Mouse (Mus musculus): Measurements from ENCODE around the gene Mogs.

Mogs gene

GRCm38 (mm10) chr6:83142886-83143285, 27.6 kb downstream of the Mogs start:
- intact Hi-C loops (cut with DNase I) = no loop called here

GRCm38 (mm10) chr6:83145209-83145608, 29.9 kb downstream of the Mogs start:
- intact Hi-C loops (cut with DNase I) = no loop called here

- intact Hi-C loops (cut with DNase I) = no loop called here
These were observed 30.5 kb downstream of the Mogs start for GRCm38 (mm10) chr6:83145805-83146204.

GRCm38 (mm10) chr6:83147280-83147679, 32.0 kb downstream of the Mogs start:
- intact Hi-C loops (cut with DNase I) = no loop called here

GRCm38 (mm10) chr6:83151721-83152120, 36.4 kb downstream of the Mogs start:
- intact Hi-C loops (cut with DNase I) = no loop called here

GRCm38 (mm10) chr6:83153038-83153437, 37.7 kb downstream of the Mogs start:
- intact Hi-C loops (cut with DNase I) = no loop called here

GRCm38 (mm10) chr6:83153485-83153884, 38.2 kb downstream of the Mogs start:
- intact Hi-C loops (cut with DNase I) = no loop called here

- intact Hi-C loops (cut with DNase I) = loop anchor here (5.0 kb wide), 1 partner anchor 33 kb away; the partner anchor contains the start of gene Wbp1
These were observed 40.4 kb downstream of the Mogs start for GRCm38 (mm10) chr6:83155552-83156238.

GRCm38 (mm10) chr6:83156259-83156684, 41.0 kb downstream of the Mogs start, which contains the start of the genes Wdr54 and 1700003E16Rik:
Gene Wdr54, minus strand, starts transcription at chr6:83156397.
Gene 1700003E16Rik, plus strand, starts transcription at chr6:83156404.
- intact Hi-C loops (cut with DNase I) = loop anchor here (5.0 kb wide), 1 partner anchor 34 kb away; the partner anchor contains the start of gene Wbp1

- intact Hi-C loops (cut with DNase I) = loop anchor here (2.0 to 5.0 kb wide), 2 partner anchors 37 to 161 kb away; partner anchors contain the start of gene Wbp1
These were observed 44.2 kb downstream of the Mogs start for GRCm38 (mm10) chr6:83159456-83159855.

GRCm38 (mm10) chr6:83161442-83161841, 46.1 kb downstream of the Mogs start:
- intact Hi-C loops (cut with DNase I) = loop anchor here (5.0 kb wide), 2 partner anchors 106 to 121 kb away; no protein-coding TSS in a partner anchor

- intact Hi-C loops (cut with DNase I) = loop anchor here (5.0 kb wide), 2 partner anchors 105 to 120 kb away; no protein-coding TSS in a partner anchor
These were observed 46.8 kb downstream of the Mogs start for GRCm38 (mm10) chr6:83161921-83162641.

- intact Hi-C loops (cut with DNase I) = loop anchor here (5.0 kb wide), 2 partner anchors 105 to 120 kb away; no protein-coding TSS in a partner anchor
These were observed 47.4 kb downstream of the Mogs start for GRCm38 (mm10) chr6:83162701-83163100.

GRCm38 (mm10) chr6:83165026-83165606, 49.8 kb downstream of the Mogs start:
- intact Hi-C loops (cut with DNase I) = loop anchor here (5.0 kb wide), 1 partner anchor 37 kb away; no protein-coding TSS in a partner anchor

- intact Hi-C loops (cut with DNase I) = loop anchor here (5.0 kb wide), 1 partner anchor 37 kb away; no protein-coding TSS in a partner anchor
These were observed 50.4 kb downstream of the Mogs start, which contains the start of gene Dctn1 for GRCm38 (mm10) chr6:83165607-83166242. Gene Dctn1, plus strand, starts transcription at chr6:83165920.

- intact Hi-C loops (cut with DNase I) = loop anchor here (5.0 kb wide), 1 partner anchor 36 kb away; no protein-coding TSS in a partner anchor
These were observed 50.9 kb downstream of the Mogs start for GRCm38 (mm10) chr6:83166243-83166630.

Small RNA genes lying within 50 kb of the gene (microRNA-seq; reads per million reads assigned to microRNA genes)
- gene Mir3470a = 0 reads per million in 2 experiments
